Mouse (Mus musculus): ENCODE measurements around the gene Clic3. TPM values are rescaled to one million over a fixed set of nuclear protein-coding genes. Genes with fewer than 3 reads are reported as not detected.

Gene Clic3
- total RNA-seq, 1 experiment from 2014 or later, result not detected

- ATAC-seq (replicated peaks; ENCODE audit: insufficient number of reproducible peaks, low FRiP score, low TSS enrichment, poor library complexity, severe bottlenecking), result no peak
These were observed 15.9 kb downstream of the Clic3 start for GRCm38 (mm10) chr2:25472550-25472949.

- ATAC-seq (replicated peaks; ENCODE audit: insufficient number of reproducible peaks, low FRiP score, low TSS enrichment, poor library complexity, severe bottlenecking), result no peak
These were observed 20.9 kb downstream of the Clic3 start for GRCm38 (mm10) chr2:25477541-25477940.

DNA sequence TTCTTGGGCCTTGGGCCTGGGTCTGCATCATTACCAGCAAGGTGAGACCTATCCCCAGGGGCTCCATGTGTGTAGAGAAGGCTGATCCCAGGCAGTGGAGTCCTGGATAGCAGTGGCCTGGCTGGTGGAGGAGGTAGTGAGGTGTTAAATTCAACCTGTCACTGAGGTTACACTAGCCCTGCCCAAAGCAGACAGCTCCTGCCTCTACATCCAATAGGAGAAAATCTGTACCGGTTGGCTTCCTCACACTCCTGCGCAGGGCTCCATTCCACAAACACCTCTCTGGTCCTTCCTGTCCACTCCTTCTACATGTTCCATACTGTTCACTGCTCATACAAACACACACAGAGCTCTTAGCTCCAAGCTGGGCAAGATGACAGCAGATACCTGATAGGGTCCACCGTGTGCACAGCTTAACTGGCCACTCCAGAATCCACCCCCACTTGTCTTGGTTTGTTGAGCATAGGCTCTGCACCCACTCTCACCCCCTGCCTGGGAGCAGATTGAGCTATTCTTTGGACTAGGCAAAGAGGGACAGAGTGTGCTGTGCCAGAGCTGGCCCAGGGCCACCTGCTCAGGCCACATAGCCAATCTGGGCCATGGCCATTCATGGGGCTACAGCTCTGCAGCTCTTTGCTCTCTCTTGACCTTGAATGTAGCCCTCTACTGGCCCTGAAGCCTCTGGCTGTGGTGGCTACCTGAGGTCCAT, 21.5 kb downstream of the Clic3 start:
- no peak for ATAC-seq (replicated peaks; ENCODE audit: insufficient number of reproducible peaks, low FRiP score, low TSS enrichment, poor library complexity, severe bottlenecking)

GRCm38 (mm10) chr2:25479551-25480311, 23.1 kb downstream of the Clic3 start:
- ATAC-seq (replicated peaks; ENCODE audit: insufficient number of reproducible peaks, low FRiP score, low TSS enrichment, poor library complexity, severe bottlenecking), result no peak

- no peak for ATAC-seq (replicated peaks; ENCODE audit: insufficient number of reproducible peaks, low FRiP score, low TSS enrichment, poor library complexity, severe bottlenecking)
These were observed 23.9 kb downstream of the Clic3 start for GRCm38 (mm10) chr2:25480541-25480940.

DNA sequence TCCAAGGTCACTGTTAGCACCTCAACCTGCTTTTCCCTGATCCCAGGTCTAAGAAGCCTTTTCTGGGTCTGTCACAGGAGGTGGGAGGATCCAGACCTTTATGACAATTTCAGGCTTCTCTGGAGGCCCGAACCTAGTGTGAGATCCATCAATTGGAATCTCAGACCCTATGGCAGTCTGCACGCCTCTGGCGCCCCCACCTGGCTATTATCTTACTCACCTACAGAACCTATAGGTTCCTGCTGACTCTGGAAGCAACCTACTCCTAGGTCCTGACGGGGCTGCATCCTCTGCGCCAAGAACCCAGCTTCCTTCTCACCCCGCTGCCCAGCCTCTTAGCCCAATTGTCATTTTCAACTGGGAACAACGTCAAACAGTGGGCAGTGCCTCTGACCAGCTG, 26.3 kb downstream of the Clic3 start:
- ATAC-seq (replicated peaks; ENCODE audit: insufficient number of reproducible peaks, low FRiP score, low TSS enrichment, poor library complexity, severe bottlenecking), result 0 out of 2 replicates have a peak, but pooled peaks have one; percentile 65

DNA sequence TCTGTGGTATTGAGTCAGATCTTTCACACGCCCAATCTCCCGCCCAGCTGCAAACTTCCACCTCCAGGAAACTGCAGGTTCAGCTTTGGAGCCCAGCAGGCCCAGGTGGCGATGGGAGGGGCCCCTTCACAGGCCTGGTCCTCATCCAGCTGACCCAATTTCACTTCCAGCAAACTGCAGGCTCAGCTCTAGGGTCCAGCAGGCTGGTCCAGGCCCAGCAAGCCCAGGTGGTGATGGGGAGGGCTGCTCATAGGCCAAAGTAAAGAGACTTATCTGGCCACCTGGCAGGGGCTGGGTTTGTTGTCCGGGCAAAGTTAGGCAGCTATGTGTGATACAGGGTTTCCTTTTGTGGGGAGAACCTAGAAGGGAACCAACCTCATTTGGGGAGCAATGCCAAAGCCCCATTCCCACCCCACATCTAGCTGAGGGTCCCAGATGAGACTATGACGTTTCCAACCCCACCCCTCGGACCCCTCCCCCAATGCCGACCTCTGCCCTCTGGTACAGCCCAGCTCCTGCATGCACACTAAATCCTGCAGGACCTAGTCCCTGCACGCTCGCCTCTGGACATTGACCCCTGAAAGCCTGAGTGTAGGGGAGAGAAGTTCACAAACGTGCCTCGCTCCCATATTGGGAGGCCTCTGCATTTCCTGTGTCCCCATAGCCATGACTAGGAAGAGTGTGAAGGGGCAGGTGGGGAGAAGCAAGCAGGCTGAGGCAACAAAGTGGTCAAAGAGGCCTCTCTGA, 28.4 kb downstream of the Clic3 start:
- no peak for ATAC-seq (replicated peaks; ENCODE audit: insufficient number of reproducible peaks, low FRiP score, low TSS enrichment, poor library complexity, severe bottlenecking)

GRCm38 (mm10) chr2:25487965-25488670, 31.5 kb downstream of the Clic3 start:
- ATAC-seq (replicated peaks; ENCODE audit: insufficient number of reproducible peaks, low FRiP score, low TSS enrichment, poor library complexity, severe bottlenecking), result no peak

DNA sequence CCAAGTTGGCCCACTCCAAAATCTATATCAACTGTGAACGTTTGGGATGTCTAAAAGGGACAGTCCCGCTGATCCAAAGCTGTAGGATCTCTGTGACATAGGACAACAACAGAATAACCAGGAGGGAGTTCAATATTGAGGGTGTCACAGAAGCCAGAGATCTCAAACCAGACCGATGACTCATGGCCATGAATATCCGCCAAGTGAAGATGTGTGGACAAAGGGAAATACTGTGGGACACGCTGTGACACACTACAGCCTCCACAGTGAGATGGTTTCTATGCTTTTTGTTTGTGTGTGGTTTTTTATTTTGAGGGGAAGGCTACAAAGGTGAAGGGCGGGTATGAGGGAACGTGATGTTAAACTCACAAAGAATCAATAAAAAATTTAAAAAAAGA, 32.0 kb downstream of the Clic3 start:
- ATAC-seq (replicated peaks; ENCODE audit: insufficient number of reproducible peaks, low FRiP score, low TSS enrichment, poor library complexity, severe bottlenecking), result no peak

- no peak for ATAC-seq (replicated peaks; ENCODE audit: insufficient number of reproducible peaks, low FRiP score, low TSS enrichment, poor library complexity, severe bottlenecking)
These were observed 36.4 kb downstream of the Clic3 start for GRCm38 (mm10) chr2:25492988-25493387.

DNA sequence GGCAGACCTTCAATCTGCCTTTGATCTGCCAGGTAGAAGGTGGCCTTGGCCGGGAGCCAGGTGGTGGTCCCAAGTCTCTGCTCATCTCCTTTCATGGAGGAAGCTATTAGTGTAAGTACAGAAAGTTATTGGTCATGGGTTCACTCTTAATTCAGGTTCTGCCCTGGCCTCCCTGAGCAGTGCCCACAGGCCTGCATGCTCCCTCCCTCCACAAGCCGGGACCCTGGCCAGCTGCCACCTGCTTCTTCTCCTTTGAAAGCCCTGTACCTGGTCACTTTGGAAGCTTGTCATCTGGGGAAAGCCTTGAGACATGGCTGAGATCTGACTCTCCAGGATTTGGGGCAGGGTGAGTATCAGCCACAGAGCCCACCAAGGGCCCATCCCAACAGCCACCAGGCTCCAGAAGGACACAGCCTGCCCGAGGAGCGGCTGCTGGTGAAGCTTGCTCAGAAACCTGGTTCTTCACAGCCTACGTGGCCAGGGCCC, 36.9 kb downstream of the Clic3 start, which contains the start of gene Lcn12:
Gene Lcn12, minus strand, starts transcription at position 436 of the 486 bp plus-strand sequence.
- ATAC-seq (replicated peaks; ENCODE audit: insufficient number of reproducible peaks, low FRiP score, low TSS enrichment, poor library complexity, severe bottlenecking), result no peak

GRCm38 (mm10) chr2:25496462-25496861, 39.8 kb downstream of the Clic3 start:
- no peak for ATAC-seq (replicated peaks; ENCODE audit: insufficient number of reproducible peaks, low FRiP score, low TSS enrichment, poor library complexity, severe bottlenecking)

- ATAC-seq (replicated peaks; ENCODE audit: insufficient number of reproducible peaks, low FRiP score, low TSS enrichment, poor library complexity, severe bottlenecking), result no peak
These were observed 41.4 kb downstream of the Clic3 start for GRCm38 (mm10) chr2:25497846-25498575.

DNA sequence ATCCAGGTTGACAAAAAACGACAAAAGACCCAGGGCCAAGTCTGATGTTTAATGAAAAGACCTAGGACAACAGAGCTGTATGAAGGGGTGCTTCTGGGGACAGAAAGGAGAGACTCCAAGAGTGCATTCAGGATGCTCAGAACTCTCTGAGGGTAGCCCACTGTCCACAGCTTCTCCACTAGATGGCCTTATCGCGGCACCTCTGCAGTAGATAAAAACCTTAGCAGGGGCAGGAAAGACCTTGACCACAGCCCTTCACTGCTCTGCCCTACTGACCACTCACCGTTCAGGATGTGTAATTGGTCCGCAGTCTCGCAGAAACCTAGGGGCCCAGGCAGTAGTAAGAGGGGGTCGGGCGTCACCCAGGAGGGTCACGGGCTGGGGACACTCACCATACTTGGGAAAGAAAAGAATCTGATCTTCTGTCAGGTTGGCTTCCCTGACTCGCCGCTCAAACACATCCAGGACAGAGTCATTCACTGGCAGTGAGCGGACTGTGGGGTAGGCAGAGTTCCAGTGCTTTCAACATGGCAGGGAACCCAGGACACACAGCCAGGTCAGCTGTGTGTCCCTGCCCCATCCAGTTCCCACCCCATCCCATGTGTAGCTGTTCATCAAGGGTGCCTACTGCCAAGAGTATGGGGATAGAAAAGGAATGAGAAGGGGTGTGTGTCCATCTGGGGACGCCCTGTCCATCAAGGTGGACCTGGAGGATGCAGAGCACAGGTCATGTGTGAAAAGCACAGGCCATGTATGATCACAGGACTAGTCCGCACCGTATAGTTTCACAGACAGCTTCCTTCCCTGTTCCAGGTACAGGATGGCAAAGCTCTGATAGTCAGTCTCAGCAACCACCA, 42.2 kb downstream of the Clic3 start:
- no peak for ATAC-seq (replicated peaks; ENCODE audit: insufficient number of reproducible peaks, low FRiP score, low TSS enrichment, poor library complexity, severe bottlenecking)

DNA sequence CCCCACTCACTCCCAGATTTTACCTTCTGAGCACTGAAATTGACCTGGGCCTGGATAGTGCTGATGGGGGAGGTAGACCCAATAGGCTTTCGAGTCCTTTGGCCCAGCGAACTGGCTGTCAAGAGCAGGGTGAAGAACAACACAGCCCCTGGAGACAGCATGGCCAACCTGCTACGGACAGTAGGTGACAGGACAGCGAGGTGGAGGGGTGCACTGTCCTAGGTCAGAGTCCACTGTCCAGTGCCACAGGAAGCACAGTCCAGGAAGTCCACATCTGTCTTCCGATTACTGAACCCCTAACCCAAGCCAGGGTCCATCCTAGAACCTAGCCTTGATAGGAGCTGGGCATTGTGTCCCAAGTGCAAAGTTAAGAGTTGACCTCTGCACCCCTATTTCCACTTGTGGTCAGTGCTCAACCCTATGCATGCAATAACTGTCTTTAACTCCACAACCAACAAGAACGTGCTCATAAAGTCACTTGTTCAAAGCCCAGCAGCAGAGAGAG, 43.5 kb downstream of the Clic3 start:
- no peak for ATAC-seq (replicated peaks; ENCODE audit: insufficient number of reproducible peaks, low FRiP score, low TSS enrichment, poor library complexity, severe bottlenecking)

- ATAC-seq (replicated peaks; ENCODE audit: insufficient number of reproducible peaks, low FRiP score, low TSS enrichment, poor library complexity, severe bottlenecking), result peak; percentile 70
These were observed 44.2 kb downstream of the Clic3 start, which contains the start of gene Fbxw5 for GRCm38 (mm10) chr2:25500576-25501405. Gene Fbxw5 (plus strand): TSS chr2:25500750.

All from monocyte, adult 5-6 weeks (primary cell).